Mouse (Mus musculus): ENCODE measurements around the gene Zbtb16. TPM values are rescaled to one million over a fixed set of nuclear protein-coding genes. Genes with fewer than 3 reads are reported as not detected.

The Zbtb16 gene
- total RNA-seq, 2 experiments from 2014 or later: 132 to 167 TPM

GRCm38 (mm10) chr9:48831560-48832460 is 4.2 kb downstream of the Zbtb16 start:
- no peak for DNase-seq (ENCODE audit: low spot score)
- intact Hi-C loops (cut with DNase I): no loop called here

GRCm38 (mm10) chr9:48828839-48829238 is 7.2 kb downstream of the Zbtb16 start:
- no peak for DNase-seq (ENCODE audit: low spot score)
- intact Hi-C loops (cut with DNase I): no loop called here

- DNase-seq (ENCODE audit: low spot score): no peak
- intact Hi-C loops (cut with DNase I): no loop called here
Measured at GRCm38 (mm10) chr9:48826377-48826889, 9.6 kb downstream of the Zbtb16 start.

GRCm38 (mm10) chr9:48824533-48825130 is 11.4 kb downstream of the Zbtb16 start:
- intact Hi-C loops (cut with DNase I): no loop called here
- no peak for DNase-seq (ENCODE audit: low spot score)

GRCm38 (mm10) chr9:48823851-48824250 is 12.2 kb downstream of the Zbtb16 start:
- intact Hi-C loops (cut with DNase I): no loop called here
- DNase-seq (ENCODE audit: low spot score): no peak

GRCm38 (mm10) chr9:48823319-48823705 is 12.7 kb downstream of the Zbtb16 start:
- DNase-seq (ENCODE audit: low spot score): no peak
- intact Hi-C loops (cut with DNase I): no loop called here

- DNase-seq (ENCODE audit: low spot score): no peak
- intact Hi-C loops (cut with DNase I): no loop called here
Measured at GRCm38 (mm10) chr9:48822586-48823318, 13.3 kb downstream of the Zbtb16 start.

GRCm38 (mm10) chr9:48821916-48822585 is 14.0 kb downstream of the Zbtb16 start:
- DNase-seq (ENCODE audit: low spot score): no peak
- intact Hi-C loops (cut with DNase I): no loop called here

GRCm38 (mm10) chr9:48821431-48821830 is 14.6 kb downstream of the Zbtb16 start:
- no peak for DNase-seq (ENCODE audit: low spot score)
- intact Hi-C loops (cut with DNase I): no loop called here

GRCm38 (mm10) chr9:48820791-48821190 is 15.2 kb downstream of the Zbtb16 start:
- intact Hi-C loops (cut with DNase I): no loop called here
- no peak for DNase-seq (ENCODE audit: low spot score)

- DNase-seq (ENCODE audit: low spot score): no peak
- intact Hi-C loops (cut with DNase I): no loop called here
Measured at GRCm38 (mm10) chr9:48819695-48820094, 16.3 kb downstream of the Zbtb16 start.

- intact Hi-C loops (cut with DNase I): no loop called here
Measured at GRCm38 (mm10) chr9:48819137-48819536, 16.9 kb downstream of the Zbtb16 start.

GRCm38 (mm10) chr9:48817907-48818306 is 18.1 kb downstream of the Zbtb16 start:
- intact Hi-C loops (cut with DNase I): no loop called here
- DNase-seq (ENCODE audit: low spot score): no peak

More at GRCm38 (mm10) chr9:48819137-48819536, 16.9 kb downstream of the Zbtb16 start:
- no peak for DNase-seq (ENCODE audit: low spot score)

GRCm38 (mm10) chr9:48817399-48817793 is 18.6 kb downstream of the Zbtb16 start:
- DNase-seq (ENCODE audit: low spot score): no peak
- intact Hi-C loops (cut with DNase I): no loop called here

- intact Hi-C loops (cut with DNase I): no loop called here
- no peak for DNase-seq (ENCODE audit: low spot score)
Measured at GRCm38 (mm10) chr9:48816678-48817398, 19.2 kb downstream of the Zbtb16 start.

- intact Hi-C loops (cut with DNase I): no loop called here
- no peak for DNase-seq (ENCODE audit: low spot score)
Measured at GRCm38 (mm10) chr9:48816157-48816556, 19.9 kb downstream of the Zbtb16 start.

- intact Hi-C loops (cut with DNase I): no loop called here
Measured at GRCm38 (mm10) chr9:48814881-48815495, 21.0 kb downstream of the Zbtb16 start.

GRCm38 (mm10) chr9:48813960-48814880 is 21.8 kb downstream of the Zbtb16 start:
- intact Hi-C loops (cut with DNase I): no loop called here
- DNase-seq (ENCODE audit: low spot score): peak; percentile 49

More at GRCm38 (mm10) chr9:48814881-48815495, 21.0 kb downstream of the Zbtb16 start:
- DNase-seq (ENCODE audit: low spot score): no peak
